Mouse (Mus musculus): Measurements from ENCODE around the gene Gtf2e1.

The Gtf2e1 gene

GRCm38 (mm10) chr16:37478311-37479291 is 61.0 kb downstream of the Gtf2e1 start:
- DNase-seq, result no peak

- peak; percentile 46 for DNase-seq
Measured at GRCm38 (mm10) chr16:37472620-37473312, 66.8 kb downstream of the Gtf2e1 start.

GRCm38 (mm10) chr16:37469595-37469994 is 70.0 kb downstream of the Gtf2e1 start:
- no peak for DNase-seq

- peak; percentile 78 for DNase-seq
Measured at GRCm38 (mm10) chr16:37463981-37464380, 75.6 kb downstream of the Gtf2e1 start.

- no peak for DNase-seq
Measured at GRCm38 (mm10) chr16:37462886-37463285, 76.7 kb downstream of the Gtf2e1 start.

GRCm38 (mm10) chr16:37461601-37462000 is 78.0 kb downstream of the Gtf2e1 start:
- no peak for DNase-seq
